Mouse (Mus musculus): Measurements from ENCODE around the gene Tiam1.

Tiam1 gene

DNA sequence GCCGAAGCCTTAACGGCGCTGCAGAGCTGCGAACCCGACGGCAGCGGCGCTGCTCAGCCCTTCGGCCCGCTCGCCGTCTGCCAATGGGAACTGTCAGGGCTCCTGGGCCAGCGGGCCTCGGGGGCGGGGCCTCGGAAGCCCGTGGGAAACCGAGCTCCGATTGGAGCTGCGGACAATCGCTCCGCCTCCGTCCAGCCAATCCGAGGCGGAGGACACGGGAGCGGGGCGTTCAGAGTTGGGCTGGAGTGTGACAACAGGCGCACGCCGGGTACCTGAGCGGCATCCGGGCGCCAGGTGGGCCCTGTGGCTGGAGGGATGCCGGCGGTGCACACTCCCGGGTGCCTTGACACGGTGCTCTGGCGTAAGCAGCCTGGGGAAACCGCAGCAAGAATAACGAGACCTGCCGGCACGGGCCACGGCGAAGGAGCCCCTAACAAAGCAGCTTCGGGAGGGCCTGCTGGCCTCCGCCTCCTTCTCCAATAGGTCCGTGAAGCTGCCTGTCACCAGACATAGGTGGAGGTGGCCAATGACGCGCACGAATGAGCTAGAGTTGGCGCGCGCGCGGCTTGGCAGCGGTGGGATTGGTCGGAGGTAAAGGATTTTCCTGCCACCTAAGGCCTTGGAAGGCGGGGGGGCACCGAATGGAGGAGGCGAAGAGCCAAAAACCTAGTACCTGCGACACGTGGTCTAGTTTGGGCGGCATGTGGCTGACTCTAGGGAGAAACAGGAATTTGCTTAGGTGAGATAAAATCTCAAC, at the start of gene Tiam1:
Gene Tiam1 (minus strand): TSS at position 10 of the 757 bp plus-strand sequence.
- peak; percentile 96 to 97 for DNase-seq (ENCODE audit: low spot score in 2 of 2)

DNA sequence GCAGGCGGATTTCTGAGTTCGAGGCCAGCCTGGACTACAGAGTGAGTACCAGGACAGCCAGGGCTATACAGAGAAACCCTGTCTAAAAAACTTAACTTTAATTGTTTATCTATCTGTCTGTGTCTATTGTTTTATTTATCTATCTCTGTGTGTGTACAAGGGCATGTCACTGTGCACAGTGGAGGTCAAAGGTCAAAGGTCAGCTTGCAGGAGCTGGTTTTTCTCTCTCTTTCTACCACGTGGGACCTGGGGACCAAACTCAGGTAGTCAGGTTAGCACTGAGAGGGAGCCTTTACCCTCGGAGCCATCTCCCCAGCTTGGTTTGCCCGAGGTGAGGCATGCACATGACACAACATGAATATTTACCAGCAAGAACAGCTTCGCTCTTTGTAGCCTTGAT, 47.7 kb upstream of the Tiam1 start:
- no peak for DNase-seq (ENCODE audit: low spot score in 2 of 2)

DNA sequence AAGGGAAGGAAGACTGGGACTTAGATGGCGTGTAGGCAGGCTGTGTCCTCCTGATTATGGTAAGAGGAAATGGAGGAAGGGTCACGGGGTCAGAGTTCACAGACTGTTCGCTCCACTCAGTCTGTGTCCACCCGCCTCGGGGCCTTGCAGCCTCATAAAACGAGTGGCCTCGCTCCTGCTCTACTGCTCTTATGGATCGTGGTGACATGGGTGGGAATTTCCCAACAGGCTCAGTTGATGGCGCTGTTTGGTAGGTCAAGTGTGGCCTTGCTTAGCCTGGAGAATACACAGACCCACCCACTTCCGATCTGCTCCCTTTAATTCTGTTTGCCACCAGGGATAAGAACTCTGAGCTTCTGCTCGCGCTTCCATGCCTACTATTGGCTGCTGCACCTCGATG, 43.9 kb upstream of the Tiam1 start:
- DNase-seq (ENCODE audit: low spot score in 2 of 2): no peak

DNA sequence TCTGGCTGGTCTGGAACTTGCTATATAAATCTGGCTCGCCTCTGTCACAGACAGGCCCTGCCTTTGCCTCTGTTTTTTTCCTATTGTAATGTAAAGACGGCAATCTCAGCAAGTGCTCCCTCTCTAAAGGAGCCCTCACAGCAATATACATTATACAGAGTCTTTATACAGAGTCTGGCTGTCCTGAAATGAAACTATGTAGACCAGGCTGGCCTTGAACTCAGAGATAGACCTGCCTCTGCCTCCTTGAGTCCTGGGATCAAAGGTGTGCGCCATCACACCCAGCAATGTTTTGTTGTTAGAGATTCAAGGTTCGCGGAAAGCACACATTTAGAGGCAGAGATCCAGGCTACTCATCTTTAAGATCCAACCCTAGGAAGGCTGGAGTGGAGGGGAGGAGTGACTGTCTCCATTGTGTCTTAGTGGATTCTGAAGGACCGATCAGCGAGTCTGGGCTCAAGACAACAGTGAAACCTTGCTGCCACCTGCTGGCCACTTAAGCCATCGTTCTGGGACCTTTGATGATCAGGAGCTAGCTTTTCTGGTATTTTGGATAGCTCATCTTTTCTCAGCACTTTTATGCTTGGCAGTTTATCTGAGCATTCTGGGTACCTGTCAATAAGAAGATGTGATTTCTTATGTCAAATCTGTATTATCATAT, 42.5 kb upstream of the Tiam1 start:
- DNase-seq (ENCODE audit: low spot score in 2 of 2): peak; percentile 47 to 75

DNA sequence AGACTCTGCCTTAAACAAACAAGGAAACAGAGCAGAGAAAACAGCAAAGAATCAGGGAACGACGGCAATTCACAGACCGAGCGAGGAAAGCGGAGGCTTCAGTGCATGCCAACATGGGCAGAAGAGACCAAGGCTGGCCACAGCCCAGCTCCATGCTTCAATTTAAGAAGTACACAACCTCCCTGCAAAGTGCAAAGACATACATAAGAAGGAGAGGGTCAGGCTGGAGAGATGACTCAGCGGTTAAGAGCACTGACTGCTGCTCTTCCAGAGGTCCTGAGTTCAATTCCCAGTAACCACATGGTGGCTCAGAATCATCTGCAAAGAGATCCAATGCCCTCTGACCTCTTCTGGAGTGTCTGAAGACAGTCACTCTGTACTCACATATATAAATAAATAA, 40.6 kb upstream of the Tiam1 start:
- DNase-seq (ENCODE audit: low spot score in 2 of 2): no peak

DNA sequence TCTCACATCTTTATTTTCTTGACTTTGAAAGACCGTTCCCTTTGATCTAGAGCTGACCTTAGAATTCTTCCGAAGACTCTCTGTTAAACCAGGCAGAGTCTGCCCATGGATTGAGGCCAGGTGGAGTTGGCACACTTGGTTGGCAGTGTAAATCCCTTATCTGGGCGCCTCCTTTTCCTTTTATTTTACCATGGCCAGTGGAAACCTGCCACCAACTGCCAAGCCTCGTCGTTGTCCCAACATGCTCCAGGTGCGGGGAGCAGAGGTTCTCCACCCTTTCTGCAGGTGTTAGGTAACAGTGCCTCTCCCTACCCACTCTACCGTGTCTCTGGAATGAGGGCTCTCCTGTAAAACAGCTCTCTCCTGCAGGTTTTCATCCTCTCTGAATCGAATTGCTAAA, 38.1 kb upstream of the Tiam1 start:
- no peak for DNase-seq (ENCODE audit: low spot score in 2 of 2)

DNA sequence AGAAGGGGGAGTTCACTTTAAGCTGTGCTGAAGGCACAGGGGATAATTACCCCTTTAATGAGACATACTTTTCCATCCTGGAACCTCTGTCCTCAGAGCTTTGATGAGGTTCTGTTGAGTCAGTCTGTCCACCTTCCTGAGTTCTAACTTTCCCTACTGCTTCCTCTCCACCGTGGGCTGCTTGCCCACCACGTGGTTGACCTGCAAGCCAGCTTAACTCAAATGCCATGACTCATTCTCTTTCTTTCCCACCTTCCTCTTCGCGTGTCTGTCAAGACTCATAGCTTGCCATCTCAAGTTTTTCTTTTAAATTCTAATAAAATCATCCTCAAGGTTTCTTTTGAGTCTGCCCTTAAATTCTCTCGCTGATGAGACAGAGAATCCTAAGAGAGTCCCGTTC, 37.4 kb upstream of the Tiam1 start:
- DNase-seq (ENCODE audit: low spot score in 2 of 2): no peak

DNA sequence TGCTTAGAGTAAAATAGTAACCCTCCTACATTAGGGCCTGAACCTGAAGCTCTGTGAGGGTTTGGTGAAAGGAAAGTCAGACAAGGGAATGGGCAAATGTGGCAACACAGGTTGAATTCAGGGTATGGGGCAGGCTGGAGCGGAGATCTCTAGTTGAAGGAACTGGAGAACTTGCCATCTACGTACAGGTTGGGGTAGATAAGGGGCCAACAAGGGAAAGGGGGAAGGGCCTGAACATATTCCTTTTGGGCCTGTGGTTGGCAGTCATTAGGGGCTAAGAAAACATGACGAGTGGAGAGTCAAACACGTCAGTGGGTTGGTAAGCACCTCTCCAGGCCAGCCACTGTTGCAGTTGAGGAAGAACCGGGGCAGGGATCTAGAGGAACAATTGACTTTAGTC, 36.3 kb upstream of the Tiam1 start:
- no peak for DNase-seq (ENCODE audit: low spot score in 2 of 2)

DNA sequence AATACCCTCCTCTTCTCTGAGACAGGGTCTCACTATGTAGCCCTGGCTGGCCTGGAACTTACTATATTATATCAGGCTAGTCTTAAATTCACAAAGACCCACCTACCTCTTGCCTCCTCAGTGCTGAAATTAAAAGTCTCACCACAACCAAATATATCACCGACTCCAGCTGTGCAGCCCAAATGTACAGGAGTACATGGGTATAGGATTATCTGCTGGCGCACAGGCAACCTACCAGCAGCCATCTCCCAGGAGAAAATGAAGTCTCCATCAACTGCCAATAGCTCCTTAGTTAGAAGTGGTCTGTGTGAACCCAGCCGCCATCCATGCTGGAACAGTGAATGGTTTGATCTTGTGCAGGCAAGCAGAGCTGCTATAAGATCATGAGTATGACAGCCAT, 34.8 kb upstream of the Tiam1 start:
- DNase-seq (ENCODE audit: low spot score in 2 of 2): no peak

DNA sequence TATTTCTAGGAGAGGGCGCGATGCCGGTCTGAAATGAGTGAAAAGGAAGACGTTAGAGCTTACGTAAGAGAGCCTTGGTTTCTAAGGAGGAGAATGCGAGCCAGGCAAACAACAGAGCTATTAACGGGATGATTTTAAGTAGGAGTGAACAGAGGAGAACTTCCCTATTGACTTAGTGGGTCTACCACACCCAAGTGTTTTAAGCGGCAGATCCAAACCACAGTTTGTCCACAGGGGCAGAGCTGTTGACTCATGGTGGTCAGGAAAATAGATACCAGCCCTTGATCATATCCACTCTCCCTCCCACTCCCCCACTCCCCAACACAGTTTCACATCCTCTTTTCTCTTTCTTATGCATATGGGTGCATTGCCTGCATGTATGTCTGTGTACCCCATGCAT, 33.9 kb upstream of the Tiam1 start:
- DNase-seq (ENCODE audit: low spot score in 2 of 2): no peak

DNA sequence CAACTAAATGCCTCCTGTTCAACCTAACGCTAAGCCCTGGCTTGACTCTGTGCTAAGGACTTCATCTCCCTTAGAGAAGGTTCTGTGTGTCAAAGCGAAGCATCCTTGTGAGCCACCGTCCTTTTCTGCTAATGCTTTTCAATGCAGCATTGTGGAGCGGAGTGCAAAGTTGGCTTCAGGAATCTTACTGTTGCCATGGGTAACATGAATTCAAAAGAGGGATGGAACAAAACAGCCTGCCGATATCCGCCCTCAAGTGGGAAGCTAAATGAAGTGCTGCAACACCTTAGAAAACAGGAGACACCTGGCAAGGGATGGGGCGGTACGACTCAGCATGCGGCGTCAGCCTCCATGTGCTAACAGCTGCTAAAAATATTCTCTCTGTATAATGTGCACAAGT, 32.9 kb upstream of the Tiam1 start:
- no peak for DNase-seq (ENCODE audit: low spot score in 2 of 2)

DNA sequence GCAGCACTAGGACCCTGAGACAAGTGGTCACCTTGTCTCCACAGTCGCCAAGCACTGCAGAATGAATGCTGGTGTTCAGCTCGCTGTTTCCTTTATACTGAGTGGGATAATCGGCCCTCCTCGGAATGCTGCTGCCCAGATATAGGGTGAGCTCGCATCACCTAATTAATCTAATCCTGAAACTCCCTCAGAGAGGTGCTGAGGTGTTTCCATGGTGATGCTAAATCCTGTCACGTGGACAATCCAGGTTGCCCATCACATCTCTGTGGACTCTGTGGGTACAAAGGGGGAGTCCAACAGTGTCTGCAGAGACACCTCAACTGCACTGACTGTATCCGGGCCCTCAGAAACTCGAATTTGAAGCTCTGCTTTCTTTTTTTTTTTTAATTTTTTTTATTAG, 27.8 kb upstream of the Tiam1 start:
- DNase-seq (ENCODE audit: low spot score in 2 of 2): no peak

DNA sequence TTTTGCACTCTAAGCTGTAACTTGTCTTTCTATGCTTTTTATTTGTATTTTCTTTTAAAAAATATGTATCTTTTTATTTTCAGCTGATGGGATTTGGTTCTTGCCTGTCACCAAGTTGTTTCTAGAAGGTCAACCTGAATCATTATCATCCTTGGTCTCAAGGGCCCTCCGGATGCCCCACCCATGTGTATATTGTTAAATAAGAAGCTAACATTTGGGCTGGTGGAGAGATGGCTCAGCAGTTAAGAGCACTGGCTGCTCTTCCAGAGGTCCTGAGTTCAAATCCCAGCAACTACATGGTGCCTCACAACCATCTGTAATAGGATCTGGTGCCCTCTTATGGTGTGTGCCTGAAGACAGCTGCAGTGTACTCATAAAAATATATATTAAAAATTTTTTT, 27.1 kb upstream of the Tiam1 start:
- DNase-seq (ENCODE audit: low spot score in 2 of 2): no peak

DNA sequence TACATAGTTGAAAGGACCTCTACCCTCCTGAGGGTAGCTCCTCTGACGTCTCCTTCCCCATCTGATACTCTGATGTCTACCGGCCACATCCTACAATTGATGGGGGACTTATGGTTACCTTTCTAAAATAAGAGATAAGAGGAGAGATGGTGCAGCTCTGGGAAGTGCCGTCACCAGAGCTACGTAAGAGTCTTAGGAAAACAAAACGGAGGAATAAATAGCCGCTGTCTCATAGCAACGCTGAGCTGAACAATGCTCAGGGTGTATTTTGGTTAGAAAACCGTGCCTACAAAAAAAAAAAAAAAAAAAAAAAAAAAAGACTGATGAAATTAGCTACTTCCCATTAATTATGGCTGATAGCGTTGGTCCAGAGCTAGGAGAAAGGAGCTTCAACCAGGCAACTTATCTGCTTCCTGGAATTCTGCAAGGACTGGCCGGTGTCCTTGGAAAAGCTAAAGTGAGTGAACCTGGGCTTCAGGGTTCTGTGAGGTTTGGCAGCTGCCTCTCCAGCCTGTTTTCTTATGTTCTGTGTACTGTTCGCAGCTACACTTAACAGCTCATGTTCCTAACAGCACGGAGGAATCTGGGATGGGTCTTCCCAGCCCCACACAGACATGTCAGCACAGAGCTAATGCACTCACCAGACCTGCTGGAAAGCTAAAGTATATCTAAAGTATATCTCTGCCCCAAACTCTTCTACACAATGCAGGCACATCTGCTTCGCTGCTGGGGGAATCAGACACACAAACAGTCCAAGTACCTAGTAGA, 26.5 kb upstream of the Tiam1 start:
- DNase-seq (ENCODE audit: low spot score in 2 of 2): no peak

DNA sequence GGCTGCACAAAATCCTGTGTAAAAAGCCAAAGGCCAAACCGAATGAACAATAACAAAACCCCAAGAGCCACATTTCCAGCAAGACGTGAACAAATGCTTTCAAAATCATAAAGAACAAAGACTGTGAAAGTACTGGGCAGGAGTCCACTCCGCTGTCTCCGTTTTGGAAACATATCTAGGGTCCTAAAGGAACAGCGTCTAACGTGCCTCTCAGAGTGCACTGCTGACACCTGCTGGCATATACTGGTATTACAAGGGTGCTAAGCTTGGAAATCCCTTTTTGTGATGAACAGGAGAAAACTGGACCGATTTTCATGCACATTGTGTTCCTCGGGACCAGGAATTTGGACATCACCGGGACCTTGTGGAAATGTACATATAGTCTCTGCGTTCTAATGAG, 24.1 kb upstream of the Tiam1 start:
- DNase-seq (ENCODE audit: low spot score in 2 of 2): peak; percentile 50 to 83

DNA sequence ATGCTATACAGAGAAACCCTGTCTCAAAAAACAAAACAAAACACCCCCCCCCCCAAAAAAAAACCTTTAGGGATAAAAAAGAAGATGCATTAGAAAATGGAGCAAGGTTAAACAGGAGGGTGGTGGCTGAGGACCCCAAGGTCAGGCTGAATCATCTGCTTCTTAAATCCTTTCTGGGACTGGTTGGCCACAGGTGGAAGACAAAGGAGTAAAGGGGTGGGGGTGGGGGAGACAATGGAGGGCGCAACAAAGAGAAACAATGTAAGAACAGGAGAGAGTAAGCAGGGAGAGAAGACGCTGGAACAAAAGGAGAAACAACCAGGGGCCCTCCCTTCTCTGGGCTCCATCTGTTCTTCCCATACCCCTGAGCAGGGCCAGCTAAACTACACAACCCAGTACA, 21.9 kb upstream of the Tiam1 start:
- no peak for DNase-seq (ENCODE audit: low spot score in 2 of 2)

DNA sequence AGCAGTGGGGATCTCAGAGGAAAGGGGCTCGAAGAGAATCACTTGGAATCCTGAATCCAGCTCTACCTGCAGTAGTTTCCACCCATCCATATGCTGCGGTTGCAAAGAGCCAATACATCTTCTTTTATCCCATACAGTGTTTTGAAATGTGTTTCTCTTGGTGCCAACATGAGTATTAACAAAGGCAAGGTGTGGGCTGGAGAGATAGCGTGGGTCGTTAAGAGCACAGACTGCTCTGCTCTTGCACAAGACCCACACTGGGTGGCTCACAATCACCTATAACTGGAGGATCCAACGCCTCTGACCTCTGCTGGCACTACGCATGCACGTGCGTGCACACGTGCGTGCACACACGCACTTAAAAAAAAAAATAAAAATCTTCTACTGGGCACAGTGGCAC, 21.4 kb upstream of the Tiam1 start:
- DNase-seq (ENCODE audit: low spot score in 2 of 2): no peak

DNA sequence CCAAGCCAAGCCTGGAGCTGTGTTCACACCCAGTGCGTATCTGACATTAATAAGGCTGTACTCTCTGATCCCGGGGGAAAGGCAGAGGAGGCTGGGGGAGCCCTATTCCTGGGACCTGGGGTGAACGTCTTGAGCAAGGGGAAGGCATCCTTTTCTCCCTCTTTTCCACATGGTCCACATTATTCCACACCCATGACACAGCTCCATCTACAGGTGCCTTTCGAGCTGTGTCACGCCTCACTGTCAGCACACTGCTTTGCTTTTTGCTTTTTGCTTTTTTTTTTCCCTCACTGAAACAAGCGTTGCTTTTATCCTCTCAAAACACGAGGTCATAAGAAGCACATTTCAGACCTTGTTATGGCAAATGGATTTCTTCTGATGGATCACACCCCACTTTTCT, 11.5 kb upstream of the Tiam1 start:
- no peak for DNase-seq (ENCODE audit: low spot score in 2 of 2)

DNA sequence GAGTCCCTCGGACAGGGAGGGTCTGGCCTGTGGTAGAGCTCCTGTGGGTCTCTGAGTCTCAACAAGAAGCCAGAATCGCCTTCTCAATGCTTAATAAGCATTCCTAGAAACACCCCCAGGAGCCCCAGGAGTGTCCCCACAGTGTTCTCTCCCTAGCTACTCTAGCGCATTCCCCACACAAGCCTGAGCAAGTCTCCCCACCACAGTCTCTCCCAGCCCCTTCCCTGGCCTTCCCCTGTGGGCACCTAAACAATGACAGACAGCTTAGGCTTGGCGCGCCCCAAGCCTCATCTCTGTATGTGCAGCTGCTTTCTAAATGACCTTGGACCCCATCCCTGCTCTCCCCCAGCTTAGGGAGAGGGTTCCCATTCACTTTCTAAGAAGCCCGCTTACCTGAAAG, 7.3 kb upstream of the Tiam1 start:
- no peak for DNase-seq (ENCODE audit: low spot score in 2 of 2)

DNA sequence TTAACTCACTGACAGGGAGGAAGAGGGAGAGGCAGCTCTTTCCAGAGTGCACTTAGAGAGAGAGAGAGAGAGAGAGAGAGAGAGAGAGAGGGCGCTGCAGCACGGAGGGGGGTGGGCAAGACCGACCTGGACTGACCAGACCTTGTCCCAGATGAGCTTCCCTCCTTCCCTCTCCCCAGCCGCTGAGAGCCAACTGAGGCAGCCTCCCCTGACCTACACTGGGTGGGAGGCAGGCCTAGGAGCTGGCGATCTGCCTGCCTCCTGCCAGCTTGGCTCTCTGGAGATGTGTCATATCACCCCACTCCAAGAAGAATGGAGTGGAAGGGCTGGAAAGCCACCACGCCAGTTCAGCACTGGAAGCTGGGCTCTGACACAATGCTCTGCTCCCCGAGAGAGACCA, 6.6 kb upstream of the Tiam1 start:
- DNase-seq (ENCODE audit: low spot score in 2 of 2): no peak

DNA sequence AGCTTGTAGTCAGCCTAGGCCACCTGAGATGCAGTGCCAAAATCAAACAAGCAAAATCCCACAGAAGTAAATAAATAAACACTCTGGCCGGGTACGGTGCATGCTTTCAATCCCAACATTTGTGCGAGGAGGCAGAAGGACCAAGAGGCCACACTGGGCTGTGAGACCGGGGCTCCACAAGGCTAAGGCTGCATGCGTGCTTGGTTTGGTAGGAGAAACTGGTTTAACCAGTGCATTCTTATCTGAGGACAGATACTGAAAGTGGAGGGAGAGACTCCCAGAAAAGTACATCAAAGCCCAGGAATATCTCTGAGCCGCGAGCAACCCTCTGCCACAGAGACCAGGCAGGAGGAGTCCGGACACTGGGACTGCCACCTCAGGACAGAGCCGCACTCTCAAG, 5.8 kb upstream of the Tiam1 start:
- no peak for DNase-seq (ENCODE audit: low spot score in 2 of 2)

DNA sequence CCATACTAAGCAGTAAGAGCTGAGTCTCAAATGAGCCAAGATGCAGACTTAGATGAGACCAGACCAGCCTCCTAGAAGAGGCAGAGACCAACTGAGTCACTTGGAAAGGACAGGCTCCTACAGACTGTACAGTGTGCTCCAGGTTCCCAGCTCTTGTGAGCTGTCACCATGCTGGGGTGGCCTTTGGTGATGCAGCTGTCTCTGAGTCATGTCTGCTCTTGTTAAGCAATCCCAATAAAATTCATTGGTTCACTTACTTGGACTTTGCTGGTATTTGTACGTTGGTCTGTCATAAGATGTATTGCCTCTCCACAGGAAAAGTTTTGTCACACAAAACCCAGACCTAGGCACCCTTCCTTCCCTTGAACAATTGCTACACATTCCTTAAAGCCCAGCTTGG, 1.7 kb upstream of the Tiam1 start:
- no peak for DNase-seq (ENCODE audit: low spot score in 2 of 2)

DNA sequence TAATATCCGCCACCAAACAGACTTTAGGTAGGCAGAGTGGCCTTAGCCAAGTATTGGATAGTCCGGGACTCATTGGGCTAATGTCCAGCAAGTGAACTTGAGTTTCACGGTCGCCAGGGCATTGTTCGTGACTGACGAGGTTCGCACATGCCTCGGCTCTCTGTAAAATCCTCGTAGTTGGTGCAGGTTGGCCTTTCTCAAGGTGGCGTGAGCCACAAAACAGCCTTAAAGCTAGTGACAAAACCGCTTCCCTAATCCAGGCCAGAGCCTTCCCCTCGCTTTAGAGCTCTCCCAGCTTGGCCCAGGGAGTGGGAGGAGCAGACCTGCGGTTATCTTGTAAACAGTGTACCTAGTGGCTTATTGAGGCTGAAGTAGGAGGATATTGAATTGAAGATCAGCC, 972 bp upstream of the Tiam1 start:
- DNase-seq (ENCODE audit: low spot score in 2 of 2): no peak
